Mouse (Mus musculus) heart, adult 2 months (tissue): ENCODE results near the gene Evc2. TPM values are rescaled to one million over a fixed set of nuclear protein-coding genes. Genes with fewer than 3 reads are reported as not detected.

Experiments used
- DNase-seq, 2 experiments: peaks; one replicate each; pipeline ENCODE4 v3.0.0; 2021
- H3K27ac ChIP-seq: fragments of 200-600 bp; 2 replicates; pipeline ENCODE4 v1.8.1; 2022
- H3K27me3 ChIP-seq: fragments of 200-500 bp; 2 replicates; pipeline ENCODE4 v1.6.1; 2012; ENCODE audit warnings: mild to moderate bottlenecking, low read length, inconsistent platforms, mixed read lengths; ENCODE audit not compliant: control insufficient read depth, insufficient read depth
- H3K36me3 ChIP-seq: fragments of 200-500 bp; 2 replicates; pipeline ENCODE4 v1.6.1; 2012; ENCODE audit warnings: low read length, inconsistent platforms; ENCODE audit not compliant: control insufficient read depth, insufficient read depth
- H3K4me1 ChIP-seq: fragments of 200-500 bp; 2 replicates; pipeline ENCODE4 v1.6.1; 2011; ENCODE audit warnings: low read length; ENCODE audit not compliant: control insufficient read depth, insufficient read depth
- H3K4me3 ChIP-seq: fragments of 200-600 bp; 2 replicates; pipeline ENCODE4 v1.8.1; 2022
- H3K79me2 ChIP-seq: fragments of 200-500 bp; replicated peaks from 2 replicates; pipeline ENCODE4 v1.6.1; 2012; ENCODE audit warnings: mild to moderate bottlenecking, inconsistent platforms, low read length, moderate library complexity, mixed read lengths; ENCODE audit not compliant: control insufficient read depth, insufficient read depth
- H3K9ac ChIP-seq: fragments of 200-500 bp; 2 replicates; pipeline ENCODE4 v1.6.1; 2012; ENCODE audit warnings: low read depth, mild to moderate bottlenecking, control low read depth, inconsistent platforms, low read length, mixed read lengths
- CTCF ChIP-seq: fragments of 200-600 bp; IDR thresholded peaks from 2 replicates; pipeline ENCODE4 v1.8.1; 2022; ENCODE audit warnings: antibody characterized with exemption, mild to moderate bottlenecking, moderate library complexity
- EP300 ChIP-seq: fragments of 200-500 bp; IDR thresholded peaks from 2 replicates; pipeline ENCODE4 v1.6.1; 2011; ENCODE audit warnings: low read depth, low read length, control low read depth; ENCODE audit not compliant: insufficient read depth
- POLR2A ChIP-seq: fragments of 200-500 bp; IDR thresholded peaks from 2 replicates; pipeline ENCODE4 v1.6.1; 2011; ENCODE audit warnings: mild to moderate bottlenecking, low read depth, low read length, control low read depth; ENCODE audit not compliant: insufficient read depth
- WGBS: fragments of 180-500 bp; shearing (Covaris S2); methylation state at CpG from one replicate; pipeline ENCODE4 v1.1.7; 2018; 5-methylcytosine and 5-hydroxymethylcytosine counted together
- intact Hi-C: fragments of 180-260 bp; cut with DNase I; formaldehyde crosslinking; loops from one replicate; pipeline ENCODE4 v1.15.1; 2025
- polyA plus RNA-seq: library from polyadenylated mRNA; depleted of rRNA; stranded (reverse); fragments of >200 nt; gene quantifications from 2 replicates; pipeline ENCODE4 v1.2.3, GENCODE M21; 2012
- total RNA-seq, 2 experiments: library from RNA; stranded (reverse); gene quantifications; 2 replicates each; pipeline ENCODE4 v1.2.3; 2021

The Evc2 gene
- total and polyA plus RNA-seq, 3 experiments: 4.3 to 8.3 (median 4.9) TPM

GRCm38 (mm10) chr5:37331133-37331505 lies 7.2 kb upstream of the Evc2 start:
- TF ChIP-seq CTCF (no peak), POLR2A (no peak), EP300 (no peak)
- H3K4me3 ChIP-seq: no peak overlapping the region
- no peaks in the 10 kb centered on the region for H3K79me2 ChIP-seq
- DNase-seq: no peak
- 86% methylated on average over 2 of the region's 2 CpGs for WGBS
- H3K36me3 ChIP-seq: no peaks in the 10 kb centered on the region
- H3K27me3 ChIP-seq: no peaks in the 10 kb centered on the region
- H3K4me1 ChIP-seq: no peaks in the 10 kb centered on the region
- H3K9ac ChIP-seq: no peak overlapping the region
- intact Hi-C loops: no loop called here
- no peak overlapping the region for H3K27ac ChIP-seq

- Histone ChIP-seq H3K36me3 (no peaks in the 10 kb centered on the region), H3K4me3 (no peak overlapping the region), H3K9ac (no peak overlapping the region), H3K27ac (no peak overlapping the region), H3K4me1 (no peaks in the 10 kb centered on the region), H3K79me2 (no peaks in the 10 kb centered on the region), H3K27me3 (no peaks in the 10 kb centered on the region)
- DNase-seq: no peak
- intact Hi-C loops: no loop called here
- 78% methylated on average over 4 of the region's 4 CpGs for WGBS
- TF ChIP-seq EP300 (no peak), POLR2A (no peak), CTCF (no peak)
Observed at GRCm38 (mm10) chr5:37332066-37332465, 6.2 kb upstream of the Evc2 start.

- no peak for TF ChIP-seq POLR2A
- TF ChIP-seq CTCF: no peak
- no peak for TF ChIP-seq EP300
- H3K27me3 ChIP-seq: peaks cover 2% of the 10 kb centered on the region; the same call in 1 of the 2 replicates
- no peak overlapping the region for H3K4me3 ChIP-seq
- no peaks in the 10 kb centered on the region for H3K36me3 ChIP-seq
- no peaks in the 10 kb centered on the region for H3K79me2 ChIP-seq
- no peak overlapping the region for H3K9ac ChIP-seq
- intact Hi-C loops: no loop called here
- DNase-seq: no peak
- H3K27ac ChIP-seq: no peak overlapping the region
- 68% methylated on average over 3 of the region's 3 CpGs for WGBS
- H3K4me1 ChIP-seq: peaks cover 5% of the 10 kb centered on the region
Observed at GRCm38 (mm10) chr5:37335061-37335460, 3.2 kb upstream of the Evc2 start.

- intact Hi-C loops: no loop called here
- Histone ChIP-seq H3K27me3 (peaks cover 2% of the 10 kb centered on the region; the same call in 1 of the 2 replicates), H3K9ac (peak within 1 kb of the TSS; percentile 48), H3K4me3 (peak within 1 kb of the TSS; percentile 49), H3K27ac (peak within 1 kb of the TSS; percentile 65), H3K4me1 (peaks cover 5% of the 10 kb centered on the region), H3K36me3 (no peaks in the 10 kb centered on the region), H3K79me2 (no peaks in the 10 kb centered on the region)
- 1% methylated on average over 48 of the region's 48 CpGs for WGBS
- TF ChIP-seq POLR2A (peak; percentile 50), EP300 (no peak)
- peak; percentile 82 for DNase-seq
Observed at GRCm38 (mm10) chr5:37336485-37337105, 1.7 kb upstream of the Evc2 start, which contains the start of gene Evc. TSS of gene Evc (minus strand) at chr5:37336894.

DNA sequence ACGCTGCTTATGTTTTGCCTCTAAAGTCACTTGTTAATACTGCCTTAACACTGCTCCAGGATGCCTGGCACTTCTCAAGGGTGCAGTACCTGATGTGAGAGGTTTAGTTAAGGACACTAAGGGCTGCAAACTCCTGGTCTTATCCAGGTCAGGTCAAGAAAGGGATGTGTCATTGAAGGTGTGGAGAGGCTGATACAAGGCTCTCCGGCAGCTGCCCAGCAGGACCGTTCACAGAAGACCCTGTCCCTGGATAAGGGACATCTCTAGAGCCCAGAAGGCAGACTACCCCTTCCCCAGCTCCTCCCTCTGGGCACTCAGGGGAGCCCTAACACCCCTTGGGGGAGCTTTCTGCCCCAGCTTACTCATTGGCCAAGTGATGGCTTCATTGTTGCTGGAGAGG lies 603 bp upstream of the Evc2 start:
- H3K27me3 ChIP-seq: peaks cover 2% of the 10 kb centered on the region; the same call in 1 of the 2 replicates
- H3K4me1 ChIP-seq: peaks cover 5% of the 10 kb centered on the region
- H3K9ac ChIP-seq: peak overlapping the region; percentile 57
- TF ChIP-seq EP300: no peak
- H3K4me3 ChIP-seq: peak overlapping the region; percentile 57; the same call in 1 of the 2 replicates
- peak in 1 of 2 experiments; percentile 24 for DNase-seq
- H3K79me2 ChIP-seq: no peaks in the 10 kb centered on the region
- peak overlapping the region; percentile 65 for H3K27ac ChIP-seq
- WGBS: 48% methylated on average over 3 of the region's 3 CpGs
- H3K36me3 ChIP-seq: no peaks in the 10 kb centered on the region
- intact Hi-C loops: no loop called here

DNA sequence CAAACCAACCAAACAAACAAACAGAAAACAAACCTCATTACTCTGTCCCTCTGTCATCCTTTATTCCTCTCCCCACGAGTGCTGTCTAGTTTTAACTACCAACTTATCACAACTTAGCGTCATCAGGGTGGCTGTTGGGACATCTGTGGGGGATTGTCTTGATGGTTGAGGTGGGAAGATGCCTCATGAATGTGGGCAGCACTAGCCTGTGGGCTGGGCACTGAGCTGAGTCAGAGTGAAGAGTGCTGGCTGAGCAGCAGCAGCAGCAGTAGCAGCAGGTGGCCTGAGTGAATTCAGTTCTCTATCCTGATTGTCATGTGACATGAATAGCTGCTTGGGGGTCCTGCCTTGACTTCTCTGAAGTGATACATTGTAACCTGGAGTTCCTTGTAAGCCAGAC lies 5.7 kb downstream of the Evc2 start:
- Histone ChIP-seq H3K4me3 (no peak overlapping the region), H3K4me1 (no peaks in the 10 kb centered on the region), H3K9ac (no peak overlapping the region), H3K27ac (no peak overlapping the region), H3K79me2 (no peaks in the 10 kb centered on the region), H3K36me3 (no peaks in the 10 kb centered on the region), H3K27me3 (no peaks in the 10 kb centered on the region)
- no peak for DNase-seq
- TF ChIP-seq POLR2A (no peak), CTCF (no peak), EP300 (no peak)
- intact Hi-C loops: no loop called here
- 67% methylated on average over 2 of the region's 2 CpGs for WGBS
